Mouse (Mus musculus) liver, embryonic 11.5 days (tissue): ENCODE data around the gene Ahdc1. TPM values are rescaled to one million over a fixed set of nuclear protein-coding genes. Genes with fewer than 3 reads are reported as not detected.

Experiments
- ATAC-seq: fragments of 200-750 bp; cut with Nextera tagmentation; replicated peaks from 2 replicates; pipeline ENCODE4 v1.8.0; 2017; ENCODE audit warnings: moderate number of reproducible peaks, mild to moderate bottlenecking, moderate TSS enrichment, moderate library complexity; ENCODE audit not compliant: low FRiP score
- DNase-seq: peaks from one replicate; pipeline ENCODE4 v3.0.0-alpha.2; 2017; ENCODE audit warnings: low spot score
- H3K27ac ChIP-seq: fragments of 300-500 bp; sonication (generic); 2 replicates; pipeline ENCODE4 v1.5.1; 2014; ENCODE audit warnings: mild to moderate bottlenecking, low read depth, low read length, control low read depth
- H3K27me3 ChIP-seq: fragments of 300-500 bp; sonication (generic); replicated peaks from 2 replicates; pipeline ENCODE4 v1.6.1; 2014; ENCODE audit warnings: low read length, mixed read lengths; ENCODE audit not compliant: control insufficient read depth, insufficient read depth
- H3K36me3 ChIP-seq: fragments of 300-500 bp; sonication (generic); 2 replicates; pipeline ENCODE4 v1.6.1; 2014; ENCODE audit warnings: mild to moderate bottlenecking, low read length, moderate library complexity, mixed read lengths; ENCODE audit not compliant: control insufficient read depth, insufficient read depth
- H3K4me1 ChIP-seq: fragments of 300-500 bp; sonication (generic); replicated peaks from 2 replicates; pipeline ENCODE4 v1.6.1; 2014; ENCODE audit warnings: low read length, mixed read lengths; ENCODE audit not compliant: control insufficient read depth, insufficient read depth
- H3K4me2 ChIP-seq: fragments of 300-500 bp; sonication (generic); 2 replicates; pipeline ENCODE4 v1.6.1; 2014; ENCODE audit warnings: mild to moderate bottlenecking, control low read depth, moderate library complexity
- H3K4me3 ChIP-seq: fragments of 300-500 bp; sonication (generic); 2 replicates; pipeline ENCODE4 v1.5.1; 2014; ENCODE audit warnings: low read depth, low read length, control low read depth
- H3K9ac ChIP-seq: fragments of 300-500 bp; sonication (generic); 2 replicates; pipeline ENCODE4 v1.6.1; 2014; ENCODE audit warnings: low read depth, low read length, control low read depth
- H3K9me3 ChIP-seq: fragments of 300-500 bp; sonication (generic); 2 replicates; pipeline ENCODE4 v1.6.1; 2016; ENCODE audit warnings: low read length, inconsistent platforms, mixed read lengths; ENCODE audit not compliant: control insufficient read depth
- WGBS: fragments of 180-500 bp; shearing (Covaris S2); extraction: QIAGEN DNeasy Blood & Tissue Kit; methylation state at CpG from one replicate; pipeline ENCODE4 v1.1.7; 2014; 5-methylcytosine and 5-hydroxymethylcytosine counted together
- polyA plus RNA-seq: library from polyadenylated mRNA; unstranded; fragments of >200 nt; fragmentation: Nextera tagmentation; extraction: Ambion mirVana; gene quantifications from 2 replicates; pipeline ENCODE4 v1.2.1, GENCODE M21; 2014

Ahdc1 gene
- polyA plus RNA-seq, 1 experiment from 2014 or later, result 6.1 TPM

GRCm38 (mm10) chr4:133013266-133013891 is 2.3 kb downstream of the Ahdc1 start:
- peaks cover 15% of the 10 kb centered on the region for H3K27me3 ChIP-seq
- H3K27ac ChIP-seq, result peak overlapping the region; percentile 94
- H3K9me3 ChIP-seq, result no peaks in the 10 kb centered on the region
- H3K36me3 ChIP-seq, result no peaks in the 10 kb centered on the region
- DNase-seq, result peak; percentile 62
- H3K4me2 ChIP-seq, result peak overlapping the region; percentile 86
- WGBS, result 5% methylated on average over 18 of the region's 18 CpGs
- H3K4me3 ChIP-seq, result peak overlapping the region; percentile 72
- H3K4me1 ChIP-seq, result peaks cover 65% of the 10 kb centered on the region
- peak overlapping the region; percentile 76 for H3K9ac ChIP-seq
- ATAC-seq, result no peak; the same call in 1 of the 2 replicates

- H3K27me3 ChIP-seq, result peaks cover 15% of the 10 kb centered on the region
- H3K9me3 ChIP-seq, result no peaks in the 10 kb centered on the region
- H3K36me3 ChIP-seq, result no peaks in the 10 kb centered on the region
- WGBS, result 36% methylated on average over 5 of the region's 5 CpGs
- peak overlapping the region; percentile 72 for H3K4me3 ChIP-seq
- DNase-seq, result no peak
- H3K9ac ChIP-seq, result no peak overlapping the region
- ATAC-seq, result no peak
- no peak overlapping the region for H3K27ac ChIP-seq
- H3K4me2 ChIP-seq, result peak overlapping the region; percentile 86
- H3K4me1 ChIP-seq, result peaks cover 65% of the 10 kb centered on the region
Measured at GRCm38 (mm10) chr4:133014088-133014487, 3.0 kb downstream of the Ahdc1 start.

GRCm38 (mm10) chr4:133014896-133015709 is 4.0 kb downstream of the Ahdc1 start:
- ATAC-seq, result no peak
- H3K27ac ChIP-seq, result peak overlapping the region; percentile 7; the same call in 1 of the 2 replicates
- H3K9me3 ChIP-seq, result no peaks in the 10 kb centered on the region
- no peak for DNase-seq
- H3K27me3 ChIP-seq, result peaks cover 8% of the 10 kb centered on the region
- no peaks in the 10 kb centered on the region for H3K36me3 ChIP-seq
- H3K4me3 ChIP-seq, result no peak overlapping the region
- H3K9ac ChIP-seq, result no peak overlapping the region
- WGBS, result 50% methylated on average over 10 of the region's 10 CpGs
- no peak overlapping the region for H3K4me2 ChIP-seq
- peaks cover 74% of the 10 kb centered on the region for H3K4me1 ChIP-seq

- Histone ChIP-seq H3K27ac (peak overlapping the region; percentile 16; the same call in 1 of the 2 replicates), H3K9ac (no peak overlapping the region), H3K4me2 (peak overlapping the region; percentile 10; the same call in 1 of the 2 replicates), H3K27me3 (no peaks in the 10 kb centered on the region), H3K4me1 (peaks cover 76% of the 10 kb centered on the region), H3K36me3 (no peaks in the 10 kb centered on the region), H3K4me3 (no peak overlapping the region), H3K9me3 (no peaks in the 10 kb centered on the region)
- DNase-seq (no peak), ATAC-seq (no peak)
- 47% methylated on average over 9 of the region's 9 CpGs for WGBS
Measured at GRCm38 (mm10) chr4:133015710-133016651, 4.9 kb downstream of the Ahdc1 start.

GRCm38 (mm10) chr4:133016677-133017415 is 5.8 kb downstream of the Ahdc1 start:
- peak overlapping the region; percentile 16; the same call in 1 of the 2 replicates for H3K27ac ChIP-seq
- no peaks in the 10 kb centered on the region for H3K27me3 ChIP-seq
- WGBS, result 53% methylated on average over 4 of the region's 4 CpGs
- H3K9ac ChIP-seq, result no peak overlapping the region
- DNase-seq (no peak), ATAC-seq (no peak)
- H3K9me3 ChIP-seq, result no peaks in the 10 kb centered on the region
- H3K36me3 ChIP-seq, result no peaks in the 10 kb centered on the region
- H3K4me2 ChIP-seq, result peak overlapping the region; percentile 10; the same call in 1 of the 2 replicates
- H3K4me3 ChIP-seq, result no peak overlapping the region
- H3K4me1 ChIP-seq, result peaks cover 84% of the 10 kb centered on the region

GRCm38 (mm10) chr4:133017597-133018262 is 6.7 kb downstream of the Ahdc1 start:
- H3K9ac ChIP-seq, result no peak overlapping the region
- H3K4me3 ChIP-seq, result no peak overlapping the region
- H3K27me3 ChIP-seq, result no peaks in the 10 kb centered on the region
- H3K4me2 ChIP-seq, result no peak overlapping the region
- no peaks in the 10 kb centered on the region for H3K36me3 ChIP-seq
- WGBS, result 46% methylated on average over 6 of the region's 6 CpGs
- no peak overlapping the region for H3K27ac ChIP-seq
- DNase-seq (no peak), ATAC-seq (no peak)
- no peaks in the 10 kb centered on the region for H3K9me3 ChIP-seq
- H3K4me1 ChIP-seq, result peaks cover 92% of the 10 kb centered on the region

GRCm38 (mm10) chr4:133018263-133018798 is 7.3 kb downstream of the Ahdc1 start:
- ATAC-seq (no peak), DNase-seq (no peak)
- Histone ChIP-seq H3K27ac (no peak overlapping the region), H3K36me3 (no peaks in the 10 kb centered on the region), H3K9ac (no peak overlapping the region), H3K9me3 (no peaks in the 10 kb centered on the region), H3K4me1 (peaks cover 92% of the 10 kb centered on the region), H3K4me3 (no peak overlapping the region), H3K27me3 (no peaks in the 10 kb centered on the region), H3K4me2 (no peak overlapping the region)
- WGBS, result 70% methylated on average over 3 of the region's 3 CpGs
